Mouse (Mus musculus) kidney, embryonic 14.5 days (tissue): Measurements from ENCODE around the gene Ctdnep1. TPM values are rescaled to one million over a fixed set of nuclear protein-coding genes. Genes with fewer than 3 reads are reported as not detected.
A peak's percentile ranks its signal among the peaks of the same experiment; 100 is the strongest.
"Not testable (repeated sequence)": the region's sequence is repeated elsewhere in the genome, so short reads cannot be mapped to it uniquely, and the experiment has no call there.

ENCODE experiments used
- ATAC-seq: fragments of 200-750 bp; cut with Nextera tagmentation; 2 replicates; pipeline ENCODE4 v1.8.0; 2017; ENCODE audit warnings: moderate number of reproducible peaks, mild to moderate bottlenecking, moderate TSS enrichment, moderate library complexity; ENCODE audit not compliant: low FRiP score, low TSS enrichment
- H3K27ac ChIP-seq: fragments of 300-500 bp; sonication (generic); 2 replicates; pipeline ENCODE4 v1.5.1; 2014; ENCODE audit warnings: low read depth, mild to moderate bottlenecking, low read length, moderate library complexity, mixed read lengths
- H3K27me3 ChIP-seq: fragments of 300-500 bp; sonication (generic); 2 replicates; pipeline ENCODE4 v1.6.1; 2014; ENCODE audit warnings: mild to moderate bottlenecking, low read length; ENCODE audit not compliant: control insufficient read depth, insufficient read depth
- H3K36me3 ChIP-seq: fragments of 300-500 bp; sonication (generic); 2 replicates; pipeline ENCODE4 v1.6.1; 2014; ENCODE audit warnings: low read length, mixed read lengths; ENCODE audit not compliant: control insufficient read depth, insufficient read depth
- H3K4me1 ChIP-seq: fragments of 300-500 bp; sonication (generic); 2 replicates; pipeline ENCODE4 v1.6.1; 2014; ENCODE audit warnings: low read length, mixed read lengths; ENCODE audit not compliant: control insufficient read depth, insufficient read depth
- H3K4me2 ChIP-seq: fragments of 300-500 bp; sonication (generic); replicated peaks from 2 replicates; pipeline ENCODE4 v1.6.1; 2014; ENCODE audit warnings: low read depth, mild to moderate bottlenecking, low read length
- H3K4me3 ChIP-seq: fragments of 300-500 bp; sonication (generic); 2 replicates; pipeline ENCODE4 v1.5.1; 2014; ENCODE audit warnings: mild to moderate bottlenecking, low read length
- H3K9ac ChIP-seq: fragments of 300-500 bp; sonication (generic); 2 replicates; pipeline ENCODE4 v1.6.1; 2014; ENCODE audit warnings: low read depth, mild to moderate bottlenecking, low read length, moderate library complexity
- H3K9me3 ChIP-seq: fragments of 300-500 bp; sonication (generic); 2 replicates; pipeline ENCODE4 v1.6.1; 2016; ENCODE audit warnings: low read length; ENCODE audit not compliant: control insufficient read depth
- WGBS: fragments of 180-500 bp; shearing (Covaris S2); extraction: QIAGEN DNeasy Blood & Tissue Kit; methylation state at CpG from one replicate; pipeline ENCODE4 v1.1.7; 2014; 5-methylcytosine and 5-hydroxymethylcytosine counted together
- polyA plus RNA-seq: library from polyadenylated mRNA; unstranded; fragments of >200 nt; fragmentation: Nextera tagmentation; extraction: Ambion mirVana; gene quantifications from 2 replicates; pipeline ENCODE4 v1.2.1, GENCODE M21; 2014

Gene Ctdnep1
- polyA plus RNA-seq, 1 experiment from 2014 or later, result 34.5 TPM

DNA sequence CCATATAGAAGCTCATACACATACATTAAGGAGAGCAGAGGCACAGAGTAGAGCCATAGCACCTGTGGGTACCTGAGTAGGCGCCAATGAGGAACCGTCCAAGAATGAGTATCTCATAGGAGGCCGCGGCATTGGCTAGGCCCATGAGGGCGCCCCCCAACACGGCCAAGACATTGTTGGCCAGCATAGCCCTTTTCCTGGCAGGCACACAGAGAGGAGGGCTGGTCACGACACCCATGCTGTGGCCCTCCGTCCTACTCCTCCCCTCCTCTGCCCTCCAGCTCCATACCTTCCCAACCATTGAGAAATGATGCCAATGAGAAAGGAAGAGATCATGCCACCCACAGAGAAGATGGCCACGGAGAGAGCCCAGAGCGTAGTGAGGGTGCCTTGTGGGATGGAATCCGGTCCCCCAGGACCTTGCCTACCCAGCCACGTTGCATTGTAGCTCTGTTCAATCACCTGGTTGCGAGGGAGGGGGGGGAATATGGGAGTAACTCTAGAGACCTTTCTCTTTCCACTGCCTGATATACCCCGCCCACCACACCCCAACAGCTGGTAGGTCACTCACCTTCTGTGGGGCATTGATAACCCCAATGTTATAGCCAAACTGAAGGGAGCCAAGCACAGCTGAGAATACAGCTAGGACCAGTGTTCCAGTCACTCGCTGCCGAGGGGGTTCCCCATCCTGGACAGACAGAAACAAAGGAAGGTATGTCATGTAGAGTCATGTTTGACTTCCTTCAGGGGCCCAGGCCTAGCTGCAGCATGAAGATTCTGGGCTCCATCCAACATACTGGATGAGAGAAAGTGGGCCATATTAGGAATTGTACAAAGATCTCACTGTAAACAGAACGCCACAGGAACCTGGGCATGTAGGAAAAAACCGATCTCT, 34.7 kb upstream of the Ctdnep1 start:
- Histone ChIP-seq H3K4me2 (peak overlapping the region; percentile 78; the same call in 1 of the 2 replicates), H3K27ac (no peak overlapping the region), H3K9me3 (no peaks in the 10 kb centered on the region), H3K36me3 (peaks cover 18% of the 10 kb centered on the region), H3K27me3 (no peaks in the 10 kb centered on the region), H3K9ac (no peak overlapping the region), H3K4me3 (peak overlapping the region; percentile 58; the same call in 1 of the 2 replicates), H3K4me1 (peaks cover 9% of the 10 kb centered on the region; the same call in 1 of the 2 replicates)
- 92% methylated on average over 18 of the region's 18 CpGs for WGBS
- ATAC-seq, result no peak

DNA sequence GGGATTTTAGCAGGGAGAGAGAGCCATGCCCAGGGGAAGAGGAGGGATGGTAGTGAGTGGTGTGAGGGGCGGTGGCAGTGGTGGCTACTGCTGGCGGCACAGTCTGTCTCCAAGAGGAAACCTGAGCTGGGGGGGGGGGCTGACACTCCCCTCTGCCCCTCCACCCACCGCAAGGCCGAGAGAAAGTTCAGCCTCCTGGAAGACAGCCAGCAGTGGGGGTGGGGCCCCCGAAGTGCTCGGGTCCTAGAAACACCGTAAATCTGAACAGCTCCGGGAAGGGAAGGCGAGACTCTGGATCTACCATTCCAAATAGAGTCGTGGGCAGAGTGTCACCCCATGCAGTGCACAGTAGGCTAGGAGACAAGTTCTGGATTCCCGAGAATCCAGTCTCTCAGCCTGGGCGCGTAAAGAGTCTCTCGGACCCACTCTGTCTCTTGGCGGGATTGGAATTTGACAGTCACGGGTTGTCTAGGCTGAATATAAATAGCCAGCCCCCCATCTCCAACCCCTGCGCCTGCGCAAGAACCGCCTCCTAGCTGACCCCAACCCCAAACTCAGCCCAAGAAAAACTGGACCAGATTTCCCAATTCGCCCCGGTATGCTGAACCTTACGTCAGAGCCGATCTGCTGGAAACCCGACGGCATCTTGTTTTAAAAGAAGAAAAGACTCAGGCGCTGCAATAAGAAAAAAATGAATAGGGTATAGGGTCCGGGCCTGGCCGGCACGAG, 33.5 kb upstream of the Ctdnep1 start:
- peak overlapping the region; percentile 58 for H3K4me3 ChIP-seq

GRCm38 (mm10) chr11:69948066-69948762, 32.7 kb upstream of the Ctdnep1 start, which contains the start of gene Slc2a4:
Gene Slc2a4, minus strand, starts transcription at chr11:69948188.
- peak within 1 kb of the TSS; percentile 65 for H3K9ac ChIP-seq
- H3K27ac ChIP-seq, result peak within 1 kb of the TSS; percentile 90
- peak within 1 kb of the TSS; percentile 78 for H3K4me2 ChIP-seq
- no peaks in the 10 kb centered on the region for H3K27me3 ChIP-seq
- peaks cover 14% of the 10 kb centered on the region for H3K36me3 ChIP-seq
- H3K4me1 ChIP-seq, result peaks cover 9% of the 10 kb centered on the region; the same call in 1 of the 2 replicates
- no peaks in the 10 kb centered on the region for H3K9me3 ChIP-seq
- under 1% methylated on average over 34 of the region's 34 CpGs for WGBS
- peak within 1 kb of the TSS; percentile 58 for H3K4me3 ChIP-seq
- peak; percentile 94 for ATAC-seq

More for the DNA sequence above, 33.5 kb upstream of the Ctdnep1 start:
- H3K9me3 ChIP-seq, result no peaks in the 10 kb centered on the region
- peak overlapping the region; percentile 78 for H3K4me2 ChIP-seq
- ATAC-seq, result peak; percentile 54
- peak overlapping the region; percentile 90 for H3K27ac ChIP-seq
- H3K9ac ChIP-seq, result peak overlapping the region; percentile 65
- H3K27me3 ChIP-seq, result no peaks in the 10 kb centered on the region
- WGBS, result 2% methylated on average over 29 of the region's 29 CpGs
- peaks cover 18% of the 10 kb centered on the region for H3K36me3 ChIP-seq
- H3K4me1 ChIP-seq, result peaks cover 9% of the 10 kb centered on the region; the same call in 1 of the 2 replicates

- Histone ChIP-seq H3K9me3 (no peaks in the 10 kb centered on the region), H3K4me3 (peak overlapping the region; percentile 58), H3K9ac (peak overlapping the region; percentile 65), H3K4me1 (peaks cover 9% of the 10 kb centered on the region; the same call in 1 of the 2 replicates), H3K4me2 (peak overlapping the region; percentile 78), H3K27me3 (no peaks in the 10 kb centered on the region), H3K36me3 (peaks cover 14% of the 10 kb centered on the region), H3K27ac (peak overlapping the region; percentile 90)
- peak; percentile 45 for ATAC-seq
- WGBS, result under 1% methylated on average over 14 of the region's 14 CpGs
Measured at GRCm38 (mm10) chr11:69948763-69949150, 32.2 kb upstream of the Ctdnep1 start.

DNA sequence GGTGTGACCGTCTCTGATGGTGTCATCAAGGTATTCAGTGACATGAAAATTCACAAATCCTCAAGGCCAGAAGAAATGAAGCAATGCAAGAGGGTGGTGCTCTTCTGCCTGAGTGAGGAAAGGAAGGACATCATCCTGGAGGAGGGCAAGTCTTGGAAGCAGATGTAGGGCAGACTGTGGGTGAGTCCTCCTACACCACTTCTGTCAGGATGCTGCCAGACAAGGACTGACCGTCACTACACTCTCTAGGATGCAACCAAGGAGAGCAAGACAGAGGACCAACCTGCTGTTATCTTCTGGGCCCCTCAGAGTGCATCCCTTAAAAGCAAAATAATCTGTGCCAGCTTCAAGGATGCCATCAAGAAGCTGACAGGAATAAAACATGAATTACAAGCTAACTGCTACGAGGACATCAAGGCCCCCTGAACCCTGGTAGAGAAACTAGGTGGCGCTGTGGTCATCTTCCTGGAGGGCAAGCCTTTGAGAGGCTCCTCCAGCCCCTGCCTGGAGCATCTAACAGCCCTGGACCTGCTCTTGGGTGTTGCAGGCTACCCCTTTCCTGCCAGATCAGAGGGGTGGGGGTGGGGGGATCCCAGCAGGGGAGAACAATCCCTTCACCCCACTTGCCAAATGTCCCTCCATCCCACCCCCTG, 30.0 kb upstream of the Ctdnep1 start:
- 46% methylated on average over 4 of the region's 4 CpGs for WGBS
- H3K36me3 ChIP-seq, result no peaks in the 10 kb centered on the region
- H3K4me3 ChIP-seq, result no peak overlapping the region
- no peak for ATAC-seq
- H3K27me3 ChIP-seq, result no peaks in the 10 kb centered on the region
- no peaks in the 10 kb centered on the region for H3K9me3 ChIP-seq
- no peak overlapping the region for H3K4me2 ChIP-seq
- H3K27ac ChIP-seq, result no peak overlapping the region
- peaks cover 9% of the 10 kb centered on the region; the same call in 1 of the 2 replicates for H3K4me1 ChIP-seq
- H3K9ac ChIP-seq, result no peak overlapping the region

GRCm38 (mm10) chr11:69952274-69952673, 28.7 kb upstream of the Ctdnep1 start:
- ATAC-seq, result no peak
- WGBS, result 45% methylated on average over 1 of the region's 1 CpGs

GRCm38 (mm10) chr11:69953267-69953915, 27.6 kb upstream of the Ctdnep1 start:
- H3K36me3 ChIP-seq, result no peaks in the 10 kb centered on the region
- 0 out of 2 replicates have a peak, but pooled peaks cover 3% of the 10 kb centered on the region for H3K4me1 ChIP-seq
- 70% methylated on average over 11 of the region's 11 CpGs for WGBS
- no peak overlapping the region; the same call in 1 of the 2 replicates for H3K9ac ChIP-seq
- H3K27ac ChIP-seq, result no peak overlapping the region
- no peak overlapping the region for H3K4me3 ChIP-seq
- ATAC-seq, result no peak
- H3K9me3 ChIP-seq, result no peaks in the 10 kb centered on the region
- no peaks in the 10 kb centered on the region for H3K27me3 ChIP-seq
- H3K4me2 ChIP-seq, result no peak overlapping the region

More at GRCm38 (mm10) chr11:69952274-69952673, 28.7 kb upstream of the Ctdnep1 start:
- Histone ChIP-seq H3K4me3 (no peak overlapping the region), H3K27me3 (no peaks in the 10 kb centered on the region), H3K9me3 (no peaks in the 10 kb centered on the region), H3K36me3 (no peaks in the 10 kb centered on the region), H3K9ac (no peak overlapping the region), H3K27ac (no peak overlapping the region), H3K4me1 (0 out of 2 replicates have a peak, but pooled peaks cover 3% of the 10 kb centered on the region), H3K4me2 (no peak overlapping the region)

DNA sequence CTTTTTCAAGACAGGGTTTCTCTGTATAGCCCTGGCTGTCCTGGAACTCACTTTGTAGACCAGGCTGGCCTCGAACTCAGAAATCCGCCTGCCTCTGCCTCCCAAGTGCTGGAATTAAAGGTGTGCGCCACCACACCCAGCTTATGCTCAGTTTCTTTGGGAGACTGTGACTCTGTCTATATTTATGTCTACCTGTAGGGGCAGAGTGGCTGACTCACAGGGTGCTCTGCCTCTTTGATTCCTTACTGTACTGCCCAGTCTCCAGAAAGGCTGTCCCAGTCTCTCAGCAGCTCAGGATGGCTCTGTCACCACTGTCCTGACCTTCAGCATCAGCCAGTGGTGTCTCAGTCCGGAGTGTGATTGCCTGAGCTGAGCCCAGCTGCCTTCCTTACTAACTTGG, 25.3 kb upstream of the Ctdnep1 start:
- not testable (repeated sequence) for H3K9me3 ChIP-seq, H3K27me3 ChIP-seq, H3K27ac ChIP-seq, H3K4me3 ChIP-seq, H3K4me1 ChIP-seq, H3K36me3 ChIP-seq, ATAC-seq, H3K9ac ChIP-seq, H3K4me2 ChIP-seq
- WGBS, result 77% methylated on average over 4 of the region's 4 CpGs
